Mouse (Mus musculus) kidney, embryonic 16.5 days (tissue): ENCODE data around the gene Eif3d. TPM values are rescaled to one million over a fixed set of nuclear protein-coding genes. Genes with fewer than 3 reads are reported as not detected.
A peak's percentile ranks its signal among the peaks of the same experiment; 100 is the strongest.

Experiments used
- ATAC-seq: fragments of 200-750 bp; cut with Nextera tagmentation; 2 replicates; pipeline ENCODE4 v1.8.0; 2017; ENCODE audit warnings: moderate TSS enrichment; ENCODE audit not compliant: low FRiP score, low TSS enrichment
- H3K27ac ChIP-seq: fragments of 300-500 bp; sonication (generic); 2 replicates; pipeline ENCODE4 v1.5.1; 2014; ENCODE audit warnings: low read length
- H3K27me3 ChIP-seq: fragments of 300-500 bp; sonication (generic); 2 replicates; pipeline ENCODE4 v1.6.1; 2014; ENCODE audit warnings: low read length, control low read depth, mixed read lengths; ENCODE audit not compliant: insufficient read depth
- H3K36me3 ChIP-seq: fragments of 300-500 bp; sonication (generic); 2 replicates; pipeline ENCODE4 v1.6.1; 2014; ENCODE audit warnings: low read length, control low read depth, mixed read lengths; ENCODE audit not compliant: insufficient read depth
- H3K4me1 ChIP-seq: fragments of 300-500 bp; sonication (generic); 2 replicates; pipeline ENCODE4 v1.6.1; 2014; ENCODE audit warnings: low read length, control low read depth, mixed read lengths; ENCODE audit not compliant: insufficient read depth
- H3K4me2 ChIP-seq: fragments of 300-500 bp; sonication (generic); replicated peaks from 2 replicates; pipeline ENCODE4 v1.6.1; 2014; ENCODE audit warnings: low read depth, low read length
- H3K4me3 ChIP-seq: fragments of 300-500 bp; sonication (generic); 2 replicates; pipeline ENCODE4 v1.5.1; 2014; ENCODE audit warnings: mild to moderate bottlenecking, low read length
- H3K9ac ChIP-seq: fragments of 300-500 bp; sonication (generic); replicated peaks from 2 replicates; pipeline ENCODE4 v1.6.1; 2014; ENCODE audit warnings: low read length
- H3K9me3 ChIP-seq: fragments of 300-500 bp; sonication (generic); 2 replicates; pipeline ENCODE4 v1.6.1; 2016; ENCODE audit warnings: low read length, control low read depth
- WGBS: fragments of 180-500 bp; shearing (Covaris S2); extraction: QIAGEN DNeasy Blood & Tissue Kit; methylation state at CpG from one replicate; pipeline ENCODE4 v1.1.7; 2014; 5-methylcytosine and 5-hydroxymethylcytosine counted together
- polyA plus RNA-seq: library from polyadenylated mRNA; unstranded; fragments of >200 nt; fragmentation: Nextera tagmentation; extraction: Ambion mirVana; gene quantifications from 2 replicates; pipeline ENCODE4 v1.2.1, GENCODE M21; 2015

Eif3d gene
- polyA plus RNA-seq, 1 experiment from 2014 or later = 212 TPM

- Histone ChIP-seq H3K36me3 (peaks cover 24% of the 10 kb centered on the region), H3K9me3 (no peaks in the 10 kb centered on the region), H3K9ac (peak overlapping the region; percentile 37; the same call in 1 of the 2 replicates), H3K27ac (peak overlapping the region; percentile 73), H3K4me1 (peaks cover 29% of the 10 kb centered on the region), H3K4me2 (no peak overlapping the region), H3K4me3 (no peak overlapping the region), H3K27me3 (no peaks in the 10 kb centered on the region)
- no peak; the same call in 1 of the 2 replicates for ATAC-seq
- WGBS = 33% methylated on average over 7 of the region's 7 CpGs
These were observed 58.0 kb downstream of the Eif3d start for GRCm38 (mm10) chr15:77912585-77912984.

DNA sequence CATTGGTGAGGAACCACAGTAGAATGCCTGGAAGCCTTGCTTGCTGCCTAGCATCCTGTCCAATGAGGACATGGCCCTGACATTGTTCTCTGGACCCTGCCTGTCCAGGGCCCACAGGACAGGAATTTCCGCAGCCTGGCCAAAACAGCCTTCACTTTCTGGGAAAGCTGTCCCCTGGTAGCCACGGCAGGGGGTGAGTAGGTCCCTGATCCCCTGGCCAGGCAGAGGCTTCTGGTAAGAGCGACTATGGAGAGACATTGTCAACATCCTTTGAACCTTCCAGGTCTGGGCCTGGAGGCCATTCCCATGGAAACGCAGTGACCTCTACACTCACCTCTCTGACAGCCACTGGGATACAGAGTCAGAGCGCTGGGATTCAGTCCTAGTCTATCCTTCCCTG lies 58.6 kb downstream of the Eif3d start:
- Histone ChIP-seq H3K4me3 (no peak overlapping the region), H3K27me3 (no peaks in the 10 kb centered on the region), H3K36me3 (peaks cover 23% of the 10 kb centered on the region), H3K4me1 (peaks cover 35% of the 10 kb centered on the region), H3K27ac (peak overlapping the region; percentile 73), H3K9me3 (no peaks in the 10 kb centered on the region), H3K4me2 (no peak overlapping the region), H3K9ac (no peak overlapping the region)
- WGBS = 45% methylated on average over 5 of the region's 5 CpGs
- ATAC-seq = peak; percentile 8; the same call in 1 of the 2 replicates

- Histone ChIP-seq H3K4me1 (peaks cover 44% of the 10 kb centered on the region), H3K9ac (no peak overlapping the region), H3K27me3 (no peaks in the 10 kb centered on the region), H3K4me3 (no peak overlapping the region), H3K4me2 (no peak overlapping the region), H3K9me3 (no peaks in the 10 kb centered on the region), H3K36me3 (peaks cover 16% of the 10 kb centered on the region), H3K27ac (no peak overlapping the region)
- 11% methylated on average over 2 of the region's 2 CpGs for WGBS
- ATAC-seq = peak; percentile 53
These were observed 59.5 kb downstream of the Eif3d start for GRCm38 (mm10) chr15:77911065-77911464.

Other genes starting within 250 kb of the Eif3d start
- gene Apol9b, start 241.8 kb downstream of the Eif3d start, polyA plus RNA-seq = 0.20 TPM in 1 of 2 replicates, not detected in the other
- gene Apol8, start 213.8 kb downstream of the Eif3d start, polyA plus RNA-seq = 0.19 and 0.21 TPM in 2 replicates
- 55.4 and 64.5 TPM in 2 replicates for gene Myh9, start 128.6 kb downstream of the Eif3d start, polyA plus RNA-seq
- gene Txn2, start 41.8 kb downstream of the Eif3d start, polyA plus RNA-seq = 275 and 307 TPM in 2 replicates
- 4.9 and 5.2 TPM in 2 replicates for gene Foxred2, start 14.1 kb downstream of the Eif3d start, polyA plus RNA-seq
- gene Cacng2, start 149.2 kb upstream of the Eif3d start, polyA plus RNA-seq = not detected in 2 replicates
- gene Ift27, start 203.3 kb upstream of the Eif3d start, polyA plus RNA-seq = 83.7 and 91.0 TPM in 2 replicates
- 0.44 TPM in 1 of 2 replicates, not detected in the other for gene Pvalb, start 235.6 kb upstream of the Eif3d start, polyA plus RNA-seq